Mouse (Mus musculus) layer of hippocampus, postnatal 36 days (tissue): Measurements from ENCODE around the gene Prl2c5. TPM values are rescaled to one million over a fixed set of nuclear protein-coding genes. Genes with fewer than 3 reads are reported as not detected.
"Not testable (repeated sequence)": the region's sequence is repeated elsewhere in the genome, so short reads cannot be mapped to it uniquely, and the experiment has no call there.

Experiments
- DNase-seq, 2 experiments: peaks; one replicate each; pipeline ENCODE4 v3.0.0; 2022
- total RNA-seq, 2 experiments: library from RNA; stranded (reverse); gene quantifications; 2 replicates each; pipeline ENCODE4 v1.2.3; 2021

The Prl2c5 gene
- total RNA-seq = not detected

DNA sequence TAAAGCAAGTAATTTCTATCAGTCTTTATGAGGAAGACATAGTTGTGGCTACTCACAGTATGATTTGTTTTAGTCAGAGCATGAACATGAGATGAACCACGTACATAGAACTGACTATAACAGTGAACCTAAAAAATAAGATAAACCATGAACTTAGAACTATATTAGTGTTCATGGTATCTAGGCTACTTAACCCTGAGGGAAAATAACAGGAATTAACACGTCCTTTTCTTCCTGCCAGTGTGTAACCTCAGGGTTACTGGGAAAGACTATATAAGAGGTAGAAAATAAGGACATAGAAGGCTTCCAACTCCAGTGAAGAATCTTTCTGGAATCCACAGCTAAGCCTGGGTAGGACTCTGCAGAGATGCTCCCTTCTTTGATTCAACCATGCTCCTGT, at the start of gene Prl2c5:
Gene Prl2c5 (plus strand): TSS at position 301 of the 400 bp plus-strand sequence.
- DNase-seq = not testable (repeated sequence)

DNA sequence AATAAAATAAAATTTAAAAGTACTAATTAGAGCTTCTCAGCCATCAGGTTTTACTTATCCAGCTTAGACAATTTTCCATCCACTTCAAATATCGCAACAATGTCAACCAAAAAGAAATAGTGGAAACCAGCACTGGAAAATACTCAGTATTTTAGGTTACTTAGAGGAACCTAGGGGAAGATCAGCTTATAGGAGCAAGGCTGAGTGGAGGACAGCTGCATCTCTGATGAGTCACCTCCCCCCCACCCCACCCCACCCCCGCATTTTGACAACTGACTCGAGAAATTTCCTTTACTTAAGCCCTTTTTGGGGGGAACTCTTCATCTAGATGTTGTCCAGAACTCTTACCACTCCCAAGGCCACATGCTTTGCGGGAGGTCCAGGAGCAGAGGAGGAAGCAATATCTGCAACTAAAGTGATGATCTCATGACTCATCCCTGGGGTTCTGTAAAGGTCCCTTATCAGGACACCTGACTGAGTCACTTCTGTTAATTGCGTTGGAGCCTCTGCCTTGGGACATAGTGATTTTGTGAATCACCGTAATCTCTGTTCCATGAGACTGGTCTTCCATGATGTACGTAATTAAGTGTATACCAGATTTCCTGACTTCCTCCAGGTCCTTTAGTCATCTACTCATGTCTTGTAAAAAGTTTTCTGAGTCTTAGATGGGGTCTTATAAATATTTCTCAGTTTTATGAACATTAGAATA, 19.6 kb upstream of the Prl2c5 start:
- DNase-seq = not testable (repeated sequence)

DNA sequence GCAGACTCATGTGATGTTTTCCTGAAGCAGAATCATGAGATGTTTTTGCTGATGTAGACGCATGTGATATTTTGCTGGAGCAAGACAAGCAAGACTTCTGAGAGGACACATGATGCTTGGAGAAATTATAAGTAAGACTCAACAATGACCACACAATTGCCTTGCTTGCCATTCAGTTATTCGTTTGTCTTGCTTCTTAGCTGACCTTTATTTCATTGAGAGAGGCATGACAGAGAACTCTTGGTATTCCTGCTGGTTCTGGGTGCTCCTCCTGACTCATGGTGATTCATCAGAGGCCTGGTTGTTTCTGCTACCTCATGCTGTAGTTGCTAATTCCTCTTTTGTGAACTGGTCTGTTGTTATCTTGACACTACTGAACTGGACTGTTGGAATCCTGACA, 13.9 kb upstream of the Prl2c5 start:
- DNase-seq = not testable (repeated sequence)

DNA sequence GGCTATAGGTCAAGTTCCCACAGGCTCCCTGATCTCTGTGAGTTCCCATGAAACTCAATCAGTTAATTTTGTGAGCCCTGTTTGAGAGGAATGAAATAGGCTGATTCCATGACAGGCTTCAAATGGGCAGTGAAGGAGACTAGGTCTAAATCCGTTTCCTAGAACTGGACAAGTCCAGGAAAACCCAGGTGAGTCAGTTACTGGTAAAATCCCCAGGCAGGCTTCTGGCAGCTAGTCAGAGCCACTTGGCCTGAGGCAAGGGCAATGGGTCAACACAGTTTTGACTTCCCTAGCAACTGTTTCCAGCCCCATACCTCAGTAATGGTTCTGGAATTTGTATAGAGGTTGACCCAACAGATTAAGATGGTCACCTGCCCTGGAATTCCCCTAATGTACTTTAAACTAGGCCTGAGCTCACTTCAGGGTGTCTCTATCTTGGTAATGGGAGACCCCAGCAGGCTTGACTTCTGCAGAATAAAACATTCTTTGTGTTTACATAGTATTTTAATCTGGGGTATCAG, 8.8 kb upstream of the Prl2c5 start:
- DNase-seq = not testable (repeated sequence)

DNA sequence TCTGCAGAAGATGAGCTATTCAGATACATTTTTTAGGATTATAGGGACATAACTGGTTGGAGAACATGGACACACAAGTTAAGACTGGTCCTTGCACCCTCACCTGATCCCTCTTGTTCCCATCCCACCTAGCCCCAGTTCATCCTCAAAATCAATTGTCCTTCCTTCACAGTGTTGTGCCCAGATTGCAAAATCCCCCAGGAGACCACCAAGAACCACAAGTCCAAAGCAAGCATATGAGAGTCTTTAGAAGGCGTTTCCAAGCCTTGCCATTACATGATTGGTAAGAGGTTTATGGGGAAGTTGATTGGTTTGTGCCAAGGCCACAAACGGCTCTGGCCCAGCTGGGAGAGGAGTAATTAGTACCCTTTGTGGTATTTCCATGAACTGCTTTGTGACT, 6.8 kb upstream of the Prl2c5 start:
- not testable (repeated sequence) for DNase-seq

DNA sequence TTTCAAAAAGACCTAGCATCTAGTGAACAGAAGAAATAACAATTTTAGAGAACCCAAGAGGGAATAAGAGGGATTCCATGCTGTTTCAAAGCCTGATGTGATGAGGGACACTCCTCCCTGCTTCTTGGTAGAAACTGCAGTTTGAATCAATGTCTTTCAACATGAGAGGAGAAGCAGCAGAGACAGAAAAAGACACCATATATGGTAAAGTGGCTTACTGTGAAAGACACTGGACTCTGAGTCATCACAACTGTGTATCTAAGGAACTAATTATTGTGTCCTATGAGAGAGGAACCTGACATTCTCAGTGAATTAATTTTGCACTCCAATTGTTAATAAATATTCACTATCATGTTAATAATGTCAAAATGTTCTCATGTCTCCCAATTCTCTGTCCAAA, 28.7 kb downstream of the Prl2c5 start:
- not testable (repeated sequence) for DNase-seq

DNA sequence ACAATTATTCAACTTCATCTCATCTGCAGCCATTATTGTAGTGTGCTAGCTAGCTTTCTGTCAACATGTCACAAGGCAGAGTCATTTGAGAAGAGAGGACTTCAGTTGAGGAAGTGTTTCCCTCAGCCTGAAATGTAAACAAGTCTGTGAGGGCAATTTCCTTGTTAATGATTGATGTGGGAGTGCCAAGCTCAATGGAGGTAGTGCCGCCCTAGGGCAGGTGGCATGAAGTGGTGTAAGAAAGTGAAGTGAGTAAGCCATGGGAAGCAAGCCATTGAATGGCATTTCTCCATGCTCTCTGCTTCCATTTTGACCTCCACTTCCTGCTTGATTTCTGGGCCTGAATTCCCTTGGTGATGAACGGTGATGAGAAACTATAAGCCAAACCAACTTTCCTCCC, 33.8 kb downstream of the Prl2c5 start:
- not testable (repeated sequence) for DNase-seq

DNA sequence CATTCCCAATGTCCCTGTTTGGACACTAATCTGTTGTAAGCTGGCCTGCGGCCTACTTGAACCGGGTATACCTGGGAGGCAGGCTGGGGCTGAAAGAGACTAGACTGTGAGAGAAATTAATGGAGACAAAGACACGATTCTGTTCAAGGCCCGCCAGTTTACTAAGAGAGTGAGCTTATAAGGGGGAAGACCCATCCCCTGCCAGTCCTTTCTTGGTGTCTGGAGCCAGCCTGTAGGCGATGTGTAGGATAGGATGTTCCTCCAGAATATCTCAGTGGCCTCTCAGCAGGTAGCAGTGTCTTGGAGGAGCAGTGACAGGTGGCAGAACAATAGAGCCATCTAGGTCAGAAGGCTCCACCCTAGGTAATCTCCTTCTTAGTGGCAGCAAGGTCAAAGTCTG, 37.7 kb downstream of the Prl2c5 start:
- not testable (repeated sequence) for DNase-seq

DNA sequence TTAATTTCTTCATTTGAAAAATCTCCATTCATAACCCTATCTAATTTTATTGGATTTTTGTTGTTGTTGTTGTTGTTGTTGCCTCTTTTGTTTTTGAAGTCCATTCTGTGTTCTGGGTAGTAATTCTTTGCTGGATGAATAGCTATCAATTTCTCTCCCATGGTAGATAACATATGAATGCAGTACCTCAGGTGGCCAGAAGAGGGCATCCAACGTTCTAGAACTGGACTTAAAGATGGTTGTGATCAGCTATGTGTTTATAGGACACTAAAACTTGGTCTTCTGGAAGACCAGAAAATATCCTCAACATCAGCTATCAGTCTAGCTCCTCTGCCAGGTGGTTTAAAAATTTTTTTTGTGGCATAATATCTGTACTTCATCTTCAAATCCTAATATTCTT, 54.9 kb downstream of the Prl2c5 start:
- DNase-seq = peak in 1 of 2 experiments; percentile 26

Other genes with a start within 250 kb of the Prl2c5 start
- not detected for gene Prl2c2, start 177.3 kb upstream of the Prl2c5 start, total RNA-seq
- gene Gpr137b, start 211.3 kb downstream of the Prl2c5 start, total RNA-seq = 10 to 100 TPM; 21.0 to 24.0 TPM